Mouse (Mus musculus) CH12.LX (cell line): ENCODE measurements around the gene Cd38.

Experiments used
- BHLHE40 ChIP-seq: IDR thresholded peaks from 2 replicates; pipeline ENCODE4 v1.6.1; 2011; ENCODE audit warnings: mild to moderate bottlenecking, low read depth, low read length, improper control_type of control experiment
- CHD2 ChIP-seq: IDR thresholded peaks from 2 replicates; pipeline ENCODE4 v1.6.1; 2011; ENCODE audit warnings: low read length, improper control_type of control experiment
- CTCF ChIP-seq, 2 experiments: IDR thresholded peaks in 1 of 2; conservative IDR thresholded peaks in 1 of 2; 2 replicates each; pipeline ENCODE4 v1.5.1; 2011 to 2012; ENCODE audit warnings: low read depth in 2 of 2, low read length in 2 of 2, improper control_type of control experiment in 1 of 2, inconsistent platforms in 1 of 2, mild to moderate bottlenecking in 1 of 2, moderate library complexity in 1 of 2
- E2F4 ChIP-seq: IDR thresholded peaks from 2 replicates; pipeline ENCODE4 v1.6.1; 2011; ENCODE audit warnings: low read depth, low read length, improper control_type of control experiment; ENCODE audit not compliant: insufficient replicate concordance
- EP300 ChIP-seq: IDR thresholded peaks from 2 replicates; pipeline ENCODE4 v1.6.1; 2011; ENCODE audit warnings: low read length, improper control_type of control experiment
- GABPA ChIP-seq: IDR thresholded peaks from 2 replicates; pipeline ENCODE4 v1.6.1; 2012; ENCODE audit warnings: low read depth, low read length, improper control_type of control experiment, inconsistent platforms; ENCODE audit not compliant: insufficient replicate concordance
- MXI1 ChIP-seq: IDR thresholded peaks from 2 replicates; pipeline ENCODE4 v1.6.1; 2011; ENCODE audit warnings: mild to moderate bottlenecking, low read depth, low read length, improper control_type of control experiment
- PAX5 ChIP-seq: IDR thresholded peaks from 2 replicates; pipeline ENCODE4 v1.6.1; 2012; ENCODE audit warnings: low read length, inconsistent platforms, mixed read lengths
- POLR2A ChIP-seq: IDR thresholded peaks from 2 replicates; pipeline ENCODE4 v1.6.1; 2011; ENCODE audit warnings: low read depth, mild to moderate bottlenecking, improper control_type of control experiment, low read length
- POLR2AphosphoS2 ChIP-seq: IDR thresholded peaks from 2 replicates; pipeline ENCODE4 v1.6.1; 2011; ENCODE audit warnings: low read depth, low read length, improper control_type of control experiment
- TCF12 ChIP-seq: IDR thresholded peaks from 2 replicates; pipeline ENCODE4 v1.6.1; 2014; ENCODE audit warnings: low read depth, mild to moderate bottlenecking, inconsistent platforms, low read length, improper control_type of control experiment
- ZC3H11A ChIP-seq: IDR thresholded peaks from 2 replicates; pipeline ENCODE4 v1.6.1; 2012; ENCODE audit warnings: low read depth, mild to moderate bottlenecking, inconsistent platforms, low read length, improper control_type of control experiment

DNA sequence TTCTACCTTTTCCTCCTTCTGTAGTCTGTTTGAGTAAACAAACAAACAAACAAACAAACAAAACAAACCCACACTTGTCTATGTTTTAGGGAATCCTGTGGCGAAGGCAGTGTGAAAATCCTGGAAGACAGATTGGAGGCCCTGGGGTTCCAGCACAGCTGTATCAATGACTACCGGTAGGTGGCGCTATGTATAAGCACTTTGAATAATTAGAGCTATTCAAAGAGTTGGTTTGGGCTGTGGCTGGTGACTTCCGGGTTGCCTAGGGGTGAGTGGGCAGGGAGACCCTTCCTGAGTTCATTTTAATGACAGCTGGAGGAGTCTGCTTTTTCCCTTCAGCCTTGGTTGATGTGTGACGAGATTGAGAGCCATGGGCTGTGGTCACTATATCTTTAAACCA, 31.0 kb upstream of the Cd38 start:
- TF ChIP-seq CTCF (conservative IDR thresholded peaks at IDR 0.05 in 1 of 2, IDR thresholded peaks at IDR 0.05 in 1 of 2; ENCODE audit: low read depth in 2 of 2, low read length in 2 of 2), result peak; percentile 72 to 83
- no peak for TF ChIP-seq TCF12
- TF ChIP-seq POLR2A, result no peak
- no peak for TF ChIP-seq ZC3H11A
- TF ChIP-seq EP300, result no peak
- TF ChIP-seq MXI1, result no peak
- no peak for TF ChIP-seq E2F4
- TF ChIP-seq POLR2AphosphoS2, result no peak
- TF ChIP-seq BHLHE40, result no peak
- TF ChIP-seq PAX5, result no peak
- no peak for TF ChIP-seq GABPA
- no peak for TF ChIP-seq CHD2
